Mouse (Mus musculus) cerebellum, adult 18-20 months (tissue): ENCODE data around the gene Bax.
A peak's percentile ranks its signal among the peaks of the same experiment; 100 is the strongest.

Experiments used
- DNase-seq, 2 experiments: peaks; one replicate each; pipeline ENCODE4 v3.0.0; 2021

Gene Bax

DNA sequence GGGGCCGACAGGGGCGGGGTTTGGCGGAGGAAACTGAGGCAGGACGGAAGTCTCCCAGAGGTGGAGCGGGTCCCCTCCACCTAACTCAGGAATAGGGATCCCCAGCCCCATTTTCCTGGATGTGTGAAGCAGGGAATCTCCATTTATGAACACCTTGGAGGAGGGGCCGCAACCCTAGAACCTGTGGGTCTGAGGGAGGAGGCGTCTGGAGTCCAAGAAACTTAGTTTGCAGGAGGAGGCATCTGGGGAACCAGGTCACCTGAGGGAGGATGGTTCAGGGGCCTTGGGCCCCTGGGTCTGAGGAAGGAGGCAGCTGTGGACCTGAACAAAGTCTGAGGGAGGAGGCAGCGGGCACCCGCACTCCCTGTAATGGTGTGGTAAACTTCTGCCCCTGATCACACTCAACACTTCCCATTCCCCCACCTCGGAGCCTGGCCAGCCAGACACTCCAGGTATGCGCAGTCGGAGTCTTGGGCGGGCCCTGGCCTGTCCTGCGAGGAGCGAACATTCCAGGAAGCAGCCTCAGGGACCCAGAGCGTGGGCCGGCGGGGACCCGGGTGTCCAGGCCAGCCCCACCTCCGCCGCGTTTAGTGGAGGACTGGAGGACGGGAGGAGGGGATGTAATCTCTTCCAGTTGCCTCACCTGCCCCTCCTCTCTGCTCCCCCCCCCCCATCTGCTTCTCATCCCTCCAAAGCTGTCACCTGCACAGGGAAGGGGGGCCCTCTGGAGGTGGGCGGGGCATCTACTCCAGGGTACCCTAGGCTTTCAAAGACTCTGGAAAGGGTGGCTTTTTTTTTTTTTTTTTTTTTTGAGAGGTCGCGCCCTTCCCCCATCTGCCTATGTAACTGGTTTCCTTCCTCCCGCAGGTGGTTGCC lies 52.6 kb downstream of the Bax start:
- no peak for DNase-seq

GRCm38 (mm10) chr7:45413113-45413863 lies 53.4 kb downstream of the Bax start, which contains the start of gene Ntf5:
Gene Ntf5 (plus strand): TSS chr7:45413695.
- DNase-seq = peak in 1 of 2 experiments; percentile 9

DNA sequence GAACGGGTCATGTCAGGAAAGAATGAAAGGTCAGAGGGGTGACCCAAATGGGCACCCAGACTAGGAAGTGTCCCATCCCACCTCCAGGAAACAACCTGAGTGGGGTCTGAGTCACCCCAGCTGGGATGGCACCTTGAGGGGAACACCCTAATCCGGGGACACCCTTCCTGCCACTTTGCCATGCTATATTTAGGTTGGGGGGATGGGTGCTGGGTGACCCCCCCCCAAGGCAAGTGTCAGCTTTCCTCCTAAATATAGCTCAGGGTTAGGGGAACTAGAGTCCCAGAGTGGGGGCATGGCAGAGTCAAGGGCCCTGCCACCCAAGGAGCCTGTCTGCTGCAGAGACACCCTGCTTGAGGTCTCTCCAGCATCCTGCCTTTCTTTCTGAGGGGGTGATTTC lies 54.3 kb downstream of the Bax start:
- no peak for DNase-seq
